Mouse (Mus musculus): ENCODE data around the gene Zbtb40. TPM values are rescaled to one million over a fixed set of nuclear protein-coding genes. Genes with fewer than 3 reads are reported as not detected.

Zbtb40 gene
- polyA plus RNA-seq, 1 experiment from 2014 or later, result 5.9 TPM

GRCm38 (mm10) chr4:137053810-137054209 lies 5.2 kb upstream of the Zbtb40 start:
- 81% methylated on average over 5 of the region's 5 CpGs for WGBS
- peaks cover 67% of the 10 kb centered on the region for H3K27me3 ChIP-seq
- no peaks in the 10 kb centered on the region for H3K4me1 ChIP-seq
- H3K9ac ChIP-seq (replicated peaks), result no peak overlapping the region
- ATAC-seq (ENCODE audit: low FRiP score, low read depth), result no peak
- H3K4me3 ChIP-seq, result no peak overlapping the region
- H3K27ac ChIP-seq (replicated peaks), result no peak overlapping the region
- H3K4me2 ChIP-seq (replicated peaks), result no peak overlapping the region
- H3K9me3 ChIP-seq, result peaks cover 11% of the 10 kb centered on the region; the same call in 1 of the 2 replicates
- no peaks in the 10 kb centered on the region for H3K36me3 ChIP-seq

GRCm38 (mm10) chr4:137047840-137048549 lies 606 bp downstream of the Zbtb40 start:
- ATAC-seq (ENCODE audit: low FRiP score, low read depth), result peak; percentile 84
- H3K4me2 ChIP-seq (replicated peaks), result peak overlapping the region; percentile 74
- peaks cover 46% of the 10 kb centered on the region for H3K27me3 ChIP-seq
- H3K4me3 ChIP-seq, result peak overlapping the region; percentile 74
- peaks cover 7% of the 10 kb centered on the region; the same call in 1 of the 2 replicates for H3K9me3 ChIP-seq
- under 1% methylated on average over 52 of the region's 52 CpGs for WGBS
- H3K4me1 ChIP-seq, result peaks cover 20% of the 10 kb centered on the region
- H3K36me3 ChIP-seq, result no peaks in the 10 kb centered on the region
- peak overlapping the region; percentile 73 for H3K9ac ChIP-seq (replicated peaks)
- H3K27ac ChIP-seq (replicated peaks), result peak overlapping the region; percentile 83

DNA sequence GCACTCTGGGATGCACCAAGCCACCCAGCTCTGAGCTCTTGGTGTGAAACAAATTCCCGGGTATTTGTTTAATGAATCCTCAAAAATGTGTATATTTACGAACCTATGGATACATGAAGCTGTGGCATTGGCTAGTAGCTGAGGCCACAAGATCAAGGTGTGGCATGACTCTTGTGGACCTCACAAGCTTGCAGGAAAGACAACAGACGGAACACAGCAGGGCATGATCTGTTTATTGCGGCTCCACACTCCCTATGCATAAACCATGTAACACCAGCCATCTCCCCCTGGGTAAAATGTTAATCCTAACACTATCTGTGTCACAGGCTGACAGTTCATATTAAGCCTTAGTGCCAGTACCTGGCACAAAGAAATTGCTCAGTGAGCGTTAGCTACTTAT lies 2.5 kb downstream of the Zbtb40 start:
- no peak for ATAC-seq (ENCODE audit: low FRiP score, low read depth)
- Histone ChIP-seq H3K27ac (replicated peaks) (no peak overlapping the region), H3K4me3 (no peak overlapping the region), H3K27me3 (peaks cover 27% of the 10 kb centered on the region), H3K4me1 (peaks cover 28% of the 10 kb centered on the region), H3K9me3 (peaks cover 7% of the 10 kb centered on the region; the same call in 1 of the 2 replicates), H3K4me2 (replicated peaks) (no peak overlapping the region), H3K9ac (replicated peaks) (no peak overlapping the region), H3K36me3 (no peaks in the 10 kb centered on the region)
- 86% methylated on average over 5 of the region's 5 CpGs for WGBS

DNA sequence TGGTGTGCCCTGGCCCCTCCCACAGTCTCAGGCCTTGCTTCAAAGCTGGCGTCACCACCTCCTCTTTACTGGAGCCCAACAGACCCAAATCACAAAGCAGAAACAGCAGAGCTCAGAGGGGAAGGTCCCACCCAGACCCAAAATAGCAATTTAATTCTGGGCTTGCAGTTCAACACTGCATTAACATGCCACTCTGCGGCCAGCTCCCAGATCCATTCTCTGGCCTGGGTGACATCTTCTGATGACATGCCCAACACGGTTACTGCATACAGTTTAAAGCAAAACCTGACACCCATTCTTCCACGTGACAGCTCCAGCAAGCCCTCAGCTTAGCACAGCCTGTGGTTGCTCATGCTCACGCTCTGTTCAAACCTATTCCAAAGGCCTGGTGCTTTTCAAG lies 4.1 kb downstream of the Zbtb40 start:
- Histone ChIP-seq H3K4me3 (no peak overlapping the region), H3K4me1 (peaks cover 30% of the 10 kb centered on the region), H3K4me2 (replicated peaks) (no peak overlapping the region), H3K9me3 (peaks cover 6% of the 10 kb centered on the region; the same call in 1 of the 2 replicates), H3K36me3 (no peaks in the 10 kb centered on the region), H3K27me3 (peaks cover 20% of the 10 kb centered on the region), H3K27ac (replicated peaks) (peak overlapping the region; percentile 54; the same call in 1 of the 2 replicates), H3K9ac (replicated peaks) (no peak overlapping the region)
- 37% methylated on average over 5 of the region's 5 CpGs for WGBS
- no peak for ATAC-seq (ENCODE audit: low FRiP score, low read depth)

DNA sequence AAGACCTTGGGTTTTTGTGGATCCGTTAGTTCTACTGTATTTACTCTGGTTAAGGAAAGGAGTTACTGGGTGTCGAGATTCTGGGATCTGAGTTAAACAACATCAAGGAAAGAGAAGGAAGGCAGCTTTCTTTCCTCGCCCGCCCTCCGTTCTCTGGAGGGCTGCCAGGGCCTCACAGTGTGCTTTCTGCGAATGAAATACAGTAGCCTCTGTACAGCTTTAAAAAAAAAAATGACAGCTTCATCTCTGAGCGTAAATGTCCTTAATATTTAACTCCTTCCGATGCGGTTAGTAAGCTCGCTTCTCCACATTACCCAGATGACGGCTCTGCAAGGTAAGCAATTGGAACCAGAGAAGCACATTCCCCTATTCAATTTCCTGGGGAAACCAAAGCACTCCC lies 4.8 kb downstream of the Zbtb40 start:
- H3K4me2 ChIP-seq (replicated peaks), result no peak overlapping the region
- H3K4me1 ChIP-seq, result peaks cover 31% of the 10 kb centered on the region
- peaks cover 23% of the 10 kb centered on the region for H3K27me3 ChIP-seq
- 60% methylated on average over 11 of the region's 11 CpGs for WGBS
- no peak for ATAC-seq (ENCODE audit: low FRiP score, low read depth)
- H3K9me3 ChIP-seq, result no peaks in the 10 kb centered on the region
- peak overlapping the region; percentile 54 for H3K27ac ChIP-seq (replicated peaks)
- H3K4me3 ChIP-seq, result no peak overlapping the region
- H3K9ac ChIP-seq (replicated peaks), result 0 out of 2 replicates have a peak overlapping the region, but pooled peaks have one; percentile 11
- no peaks in the 10 kb centered on the region for H3K36me3 ChIP-seq

- H3K9me3 ChIP-seq, result no peaks in the 10 kb centered on the region
- 92% methylated on average over 8 of the region's 8 CpGs for WGBS
- no peak overlapping the region for H3K27ac ChIP-seq (replicated peaks)
- no peaks in the 10 kb centered on the region for H3K36me3 ChIP-seq
- H3K27me3 ChIP-seq, result peaks cover 27% of the 10 kb centered on the region
- H3K4me1 ChIP-seq, result peaks cover 41% of the 10 kb centered on the region
- H3K4me3 ChIP-seq, result no peak overlapping the region
- H3K4me2 ChIP-seq (replicated peaks), result no peak overlapping the region
- no peak for ATAC-seq (ENCODE audit: low FRiP score, low read depth)
- no peak overlapping the region for H3K9ac ChIP-seq (replicated peaks)
These were observed 6.6 kb downstream of the Zbtb40 start for GRCm38 (mm10) chr4:137042039-137042438.

GRCm38 (mm10) chr4:137041161-137041621 lies 7.4 kb downstream of the Zbtb40 start:
- Histone ChIP-seq H3K9ac (replicated peaks) (no peak overlapping the region), H3K4me2 (replicated peaks) (no peak overlapping the region), H3K36me3 (no peaks in the 10 kb centered on the region), H3K27me3 (peaks cover 28% of the 10 kb centered on the region), H3K4me1 (peaks cover 41% of the 10 kb centered on the region), H3K27ac (replicated peaks) (peak overlapping the region; percentile 35; the same call in 1 of the 2 replicates), H3K9me3 (no peaks in the 10 kb centered on the region), H3K4me3 (no peak overlapping the region)
- 69% methylated on average over 10 of the region's 10 CpGs for WGBS
- ATAC-seq (ENCODE audit: low FRiP score, low read depth), result no peak

- H3K4me1 ChIP-seq, result peaks cover 38% of the 10 kb centered on the region
These were observed 9.2 kb downstream of the Zbtb40 start for GRCm38 (mm10) chr4:137039441-137039840.

DNA sequence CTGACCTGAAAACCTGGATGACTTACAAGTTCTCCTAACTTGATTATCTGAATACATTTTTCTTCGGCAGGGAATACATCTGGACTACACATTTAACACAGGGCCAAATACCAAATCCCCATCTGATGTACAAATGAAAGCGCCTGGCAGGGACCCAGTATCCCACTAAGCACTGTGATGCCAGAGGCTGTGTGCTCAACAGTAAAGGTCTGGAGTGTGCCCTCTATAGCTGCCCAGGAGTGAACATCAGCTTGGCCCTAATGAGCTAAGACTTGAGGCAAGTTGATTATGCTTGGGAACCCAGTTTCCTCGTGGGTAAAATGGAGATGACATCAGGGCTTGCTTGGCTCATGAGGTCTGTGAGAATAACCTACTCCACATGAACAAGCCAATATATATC lies 10.1 kb downstream of the Zbtb40 start:
- ATAC-seq (ENCODE audit: low FRiP score, low read depth), result no peak
- Histone ChIP-seq H3K27ac (replicated peaks) (0 out of 2 replicates have a peak overlapping the region, but pooled peaks have one; percentile 3), H3K9ac (replicated peaks) (no peak overlapping the region), H3K4me2 (replicated peaks) (no peak overlapping the region), H3K4me1 (peaks cover 28% of the 10 kb centered on the region), H3K9me3 (no peaks in the 10 kb centered on the region), H3K27me3 (peaks cover 30% of the 10 kb centered on the region), H3K36me3 (no peaks in the 10 kb centered on the region), H3K4me3 (no peak overlapping the region)
- WGBS, result 68% methylated on average over 3 of the region's 3 CpGs

More at GRCm38 (mm10) chr4:137039441-137039840, 9.2 kb downstream of the Zbtb40 start:
- H3K9me3 ChIP-seq, result no peaks in the 10 kb centered on the region
- WGBS, result 91% methylated on average over 7 of the region's 7 CpGs
- no peak overlapping the region for H3K4me3 ChIP-seq
- H3K27ac ChIP-seq (replicated peaks), result no peak overlapping the region
- H3K9ac ChIP-seq (replicated peaks), result no peak overlapping the region
- ATAC-seq (ENCODE audit: low FRiP score, low read depth), result no peak
- peaks cover 32% of the 10 kb centered on the region for H3K27me3 ChIP-seq
- H3K36me3 ChIP-seq, result no peaks in the 10 kb centered on the region
- no peak overlapping the region for H3K4me2 ChIP-seq (replicated peaks)

DNA sequence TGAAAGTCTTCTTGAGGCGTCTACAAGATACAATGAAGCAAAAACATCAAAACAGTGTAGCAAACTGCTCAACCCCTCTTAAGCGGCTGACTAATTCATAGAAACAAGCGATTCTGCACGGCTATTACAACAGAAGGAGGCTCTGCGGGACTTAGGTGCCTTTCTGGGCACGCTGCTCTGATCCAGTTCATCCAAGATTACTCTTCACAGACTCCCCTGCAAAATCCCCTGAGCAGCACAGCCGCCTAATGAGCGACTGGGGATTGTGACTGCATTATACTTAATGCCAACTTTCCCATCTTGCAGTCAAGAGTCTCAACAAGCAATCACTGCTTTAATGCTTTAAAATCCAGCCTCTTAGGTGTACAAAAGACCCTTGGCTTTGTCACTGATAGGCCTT lies 10.5 kb downstream of the Zbtb40 start:
- Histone ChIP-seq H3K36me3 (no peaks in the 10 kb centered on the region), H3K27me3 (peaks cover 27% of the 10 kb centered on the region), H3K27ac (replicated peaks) (0 out of 2 replicates have a peak overlapping the region, but pooled peaks have one; percentile 3), H3K4me3 (no peak overlapping the region), H3K9ac (replicated peaks) (no peak overlapping the region), H3K4me2 (replicated peaks) (no peak overlapping the region), H3K9me3 (no peaks in the 10 kb centered on the region), H3K4me1 (peaks cover 26% of the 10 kb centered on the region; the same call in 1 of the 2 replicates)
- ATAC-seq (ENCODE audit: low FRiP score, low read depth), result no peak
- 22% methylated on average over 8 of the region's 8 CpGs for WGBS

DNA sequence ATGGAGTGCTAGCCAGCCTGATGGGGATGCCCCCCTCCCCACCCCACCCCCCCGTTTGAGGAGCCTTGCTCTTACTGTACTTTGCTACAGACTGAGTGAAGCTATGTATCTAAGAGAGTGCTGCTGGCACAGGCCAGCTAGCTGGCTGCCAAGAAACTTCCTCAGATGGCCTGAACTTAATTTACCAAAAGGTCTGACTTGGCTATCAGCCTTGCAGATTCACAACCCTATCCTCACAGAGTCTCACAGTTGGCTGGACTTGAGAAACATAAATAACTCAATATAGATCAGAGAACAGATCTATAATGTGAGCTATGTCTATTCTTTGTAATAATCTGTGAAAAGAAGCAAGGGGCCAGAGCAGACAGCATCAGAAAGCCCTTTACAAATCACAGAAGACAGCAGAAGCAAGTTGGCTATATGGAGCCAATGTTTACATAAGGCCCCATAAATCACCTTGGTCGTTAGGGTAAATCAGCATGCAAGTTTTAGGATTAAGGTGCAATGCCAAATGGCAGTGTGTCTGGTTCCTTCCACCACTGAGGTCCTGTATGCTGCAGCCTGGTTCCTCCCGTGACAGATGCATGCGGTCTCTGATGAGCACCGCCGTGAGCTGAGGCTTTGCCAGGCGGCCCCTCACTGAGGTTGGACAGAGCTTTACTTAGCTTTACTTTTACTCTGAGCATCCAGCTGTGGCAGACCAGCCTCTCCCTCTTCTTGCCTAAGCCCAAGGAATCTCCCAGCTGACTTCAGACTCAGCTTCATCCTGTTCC lies 15.3 kb downstream of the Zbtb40 start:
- ATAC-seq (ENCODE audit: low FRiP score, low read depth), result no peak
- Histone ChIP-seq H3K9ac (replicated peaks) (no peak overlapping the region), H3K4me3 (no peak overlapping the region), H3K36me3 (no peaks in the 10 kb centered on the region), H3K4me2 (replicated peaks) (no peak overlapping the region), H3K27ac (replicated peaks) (no peak overlapping the region), H3K9me3 (no peaks in the 10 kb centered on the region), H3K4me1 (peaks cover 13% of the 10 kb centered on the region; the same call in 1 of the 2 replicates), H3K27me3 (peaks cover 10% of the 10 kb centered on the region; the same call in 1 of the 2 replicates)
- 57% methylated on average over 7 of the region's 7 CpGs for WGBS

DNA sequence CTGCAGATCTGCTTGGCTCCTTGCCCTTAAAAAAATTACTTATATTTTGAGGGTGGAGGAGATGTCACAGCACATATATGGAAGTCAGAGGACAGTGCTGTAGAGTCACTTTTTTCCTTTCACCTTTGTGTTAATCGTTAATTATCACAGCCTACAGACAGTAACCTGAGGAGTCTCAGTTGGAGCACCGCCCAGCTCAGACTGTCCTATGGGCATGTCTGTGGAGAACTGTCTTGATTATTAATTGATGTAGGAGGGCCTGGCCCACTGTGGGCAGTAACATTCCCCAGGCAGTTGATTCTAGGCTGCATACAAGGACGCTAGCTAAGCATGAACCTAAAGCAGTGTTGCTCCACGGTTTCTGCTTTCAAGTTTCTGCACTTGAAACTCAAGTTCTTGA lies 16.1 kb downstream of the Zbtb40 start:
- H3K27ac ChIP-seq (replicated peaks), result no peak overlapping the region
- H3K4me1 ChIP-seq, result peaks cover 7% of the 10 kb centered on the region; the same call in 1 of the 2 replicates
- no peak overlapping the region for H3K4me2 ChIP-seq (replicated peaks)
- H3K36me3 ChIP-seq, result no peaks in the 10 kb centered on the region
- no peak overlapping the region for H3K9ac ChIP-seq (replicated peaks)
- no peak overlapping the region for H3K4me3 ChIP-seq
- no peak for ATAC-seq (ENCODE audit: low FRiP score, low read depth)
- no peaks in the 10 kb centered on the region for H3K9me3 ChIP-seq
- WGBS, result 90% methylated on average over 4 of the region's 4 CpGs
- peaks cover 10% of the 10 kb centered on the region; the same call in 1 of the 2 replicates for H3K27me3 ChIP-seq

All from midbrain, embryonic 12.5 days (tissue).